Mouse (Mus musculus) activated CD4-positive, CD25-positive, alpha-beta regulatory T cell, adult 4 months (primary cell): ENCODE data around the gene Snapc3. TPM values are rescaled to one million over a fixed set of nuclear protein-coding genes. Genes with fewer than 3 reads are reported as not detected.
A peak's percentile ranks its signal among the peaks of the same experiment; 100 is the strongest.

Source experiments
- ATAC-seq: one replicate; pipeline ENCODE4 v1.8.0; 2017
- polyA plus RNA-seq, 2 experiments: library from polyadenylated mRNA; unstranded; fragments of 100-300 nt; shearing (Covaris generic); gene quantifications; one replicate each; pipeline ENCODE4 v1.2.1; 2017

Gene Snapc3
- 10 to 100 TPM; 47.6 to 48.5 TPM for polyA plus RNA-seq

- peak; percentile 99 for ATAC-seq
Observed at GRCm38 (mm10) chr4:83417160-83417819, at the start of gene Snapc3. TSS of gene Snapc3 (plus strand) at chr4:83417724.

- ATAC-seq: no peak
Observed at GRCm38 (mm10) chr4:83373381-83373780, 44.1 kb upstream of the Snapc3 start.

GRCm38 (mm10) chr4:83375650-83376049 is 41.9 kb upstream of the Snapc3 start:
- peak; percentile 14 for ATAC-seq

DNA sequence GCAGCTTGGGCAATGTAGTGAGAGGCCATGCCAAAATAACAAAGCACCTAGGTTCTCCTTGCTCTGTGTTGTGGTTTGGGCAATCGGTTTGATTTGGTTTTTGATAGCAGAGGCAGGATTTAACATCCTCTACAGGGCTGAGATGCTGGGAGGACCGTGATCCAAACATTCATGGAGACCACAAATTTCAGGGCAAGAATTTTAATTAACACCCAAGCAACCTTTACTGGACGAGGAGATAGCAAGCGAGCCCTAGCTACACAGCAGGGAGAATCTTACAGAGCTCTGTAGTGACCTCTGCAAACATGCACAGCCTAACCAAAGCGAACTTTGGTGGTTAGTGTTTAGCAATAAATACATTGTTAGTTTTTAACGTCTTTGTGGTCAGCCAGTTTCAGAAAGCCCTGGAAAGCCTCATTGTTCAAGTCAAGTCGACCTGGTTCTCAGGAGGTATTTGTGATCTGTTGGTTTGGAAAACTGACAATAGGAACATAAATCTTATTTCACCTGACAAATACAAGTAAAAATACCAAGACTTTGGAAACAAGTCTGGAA is 41.0 kb upstream of the Snapc3 start:
- no peak for ATAC-seq

- no peak for ATAC-seq
Observed at GRCm38 (mm10) chr4:83379036-83379435, 38.5 kb upstream of the Snapc3 start.

DNA sequence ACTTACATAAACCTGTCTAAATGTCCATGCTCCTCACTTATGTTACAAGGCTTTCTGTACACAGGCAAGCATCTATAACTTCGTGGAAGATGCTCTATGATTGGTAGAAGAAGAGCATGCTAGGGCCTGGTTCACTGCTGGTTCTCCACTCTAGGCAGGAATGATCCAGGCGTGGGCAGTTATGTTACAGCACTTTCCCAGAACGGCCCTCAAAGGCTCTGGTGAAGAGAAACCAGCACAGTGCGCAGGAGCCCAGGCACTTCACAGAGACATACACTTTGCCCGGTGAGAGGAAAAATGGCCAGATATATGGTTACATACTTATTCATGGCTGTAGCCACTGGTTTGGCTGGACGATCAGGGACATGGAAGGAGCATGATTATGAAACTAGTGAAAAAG is 37.8 kb upstream of the Snapc3 start:
- ATAC-seq: no peak

DNA sequence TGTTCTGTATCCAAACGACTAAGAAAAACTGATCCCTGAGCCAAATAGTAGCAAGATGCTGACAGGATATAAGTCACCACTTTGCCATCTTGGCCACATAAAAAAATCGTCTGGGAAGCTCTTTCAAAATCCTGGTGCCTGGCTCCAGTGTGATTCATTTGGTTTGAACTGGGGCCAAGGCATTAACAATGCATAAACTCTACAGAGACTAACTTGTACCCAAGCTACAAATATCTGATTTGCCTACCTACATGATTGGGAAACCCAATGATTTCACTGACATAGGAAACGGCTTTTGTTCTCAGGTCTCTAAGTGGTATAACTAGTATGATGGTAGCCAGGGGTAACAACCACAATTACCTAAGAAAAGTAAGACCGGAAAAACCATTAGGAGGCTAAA is 37.3 kb upstream of the Snapc3 start:
- no peak for ATAC-seq

- ATAC-seq: no peak
Observed at GRCm38 (mm10) chr4:83383899-83384490, 33.5 kb upstream of the Snapc3 start.

DNA sequence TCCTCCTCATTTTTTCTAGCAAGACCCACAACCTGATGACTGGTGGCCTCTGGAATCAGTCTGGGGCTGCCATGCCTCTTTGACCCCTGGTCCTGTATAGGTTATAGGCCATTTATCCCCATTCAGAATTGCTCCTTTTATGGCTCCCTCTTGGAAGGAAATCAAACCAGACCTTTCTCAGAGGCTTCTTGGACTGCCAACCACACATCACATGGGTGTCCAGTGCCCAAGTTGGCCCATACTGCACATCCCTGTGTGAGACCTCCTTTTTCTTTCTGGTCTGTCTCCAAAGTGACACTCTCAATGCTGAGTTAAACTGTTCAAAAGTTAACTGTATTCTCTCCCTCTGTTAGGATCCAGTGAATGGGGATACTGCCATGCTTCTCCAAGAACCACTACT is 32.4 kb upstream of the Snapc3 start:
- ATAC-seq: no peak

- no peak for ATAC-seq
Observed at GRCm38 (mm10) chr4:83390551-83390950, 27.0 kb upstream of the Snapc3 start.

DNA sequence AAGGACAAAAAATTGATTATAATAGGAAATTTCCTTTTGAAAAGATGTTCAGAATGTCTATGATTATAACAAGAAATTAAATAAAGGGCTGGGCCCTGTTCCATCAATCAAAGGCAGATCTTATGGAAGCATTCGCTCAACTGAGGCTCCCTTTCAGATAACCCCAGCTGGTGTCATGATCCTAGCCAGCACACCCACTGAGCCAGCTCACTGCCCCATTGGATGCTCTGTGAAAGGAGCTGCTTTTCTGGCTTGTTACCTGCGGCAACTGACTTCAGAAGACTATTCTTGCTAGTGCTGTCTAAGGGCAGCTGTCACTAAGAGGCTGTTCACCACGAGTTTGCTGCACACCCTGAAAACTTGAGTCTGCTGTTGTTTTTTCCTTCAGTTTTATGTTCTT is 25.6 kb upstream of the Snapc3 start:
- ATAC-seq: no peak

DNA sequence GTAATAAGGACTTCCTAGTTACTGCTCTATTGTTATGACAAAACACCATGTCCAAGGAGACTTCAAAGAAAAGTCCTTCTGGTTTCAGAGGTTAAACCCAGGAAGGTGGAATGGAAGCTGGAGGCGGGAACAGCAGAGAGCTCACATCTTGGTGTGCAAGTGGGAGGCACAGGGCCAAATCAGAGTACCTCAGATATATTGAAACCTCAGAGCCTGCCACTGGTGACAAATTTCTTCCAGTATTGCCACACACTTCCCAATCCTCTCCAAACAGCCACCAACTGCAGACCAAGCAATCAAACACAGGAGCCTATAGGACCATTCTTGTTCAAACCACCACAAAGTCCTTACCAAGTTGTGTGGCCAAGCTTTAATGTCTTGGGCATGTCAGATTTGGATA is 23.8 kb upstream of the Snapc3 start:
- ATAC-seq: no peak

GRCm38 (mm10) chr4:83396346-83396745 is 21.2 kb upstream of the Snapc3 start:
- no peak for ATAC-seq

DNA sequence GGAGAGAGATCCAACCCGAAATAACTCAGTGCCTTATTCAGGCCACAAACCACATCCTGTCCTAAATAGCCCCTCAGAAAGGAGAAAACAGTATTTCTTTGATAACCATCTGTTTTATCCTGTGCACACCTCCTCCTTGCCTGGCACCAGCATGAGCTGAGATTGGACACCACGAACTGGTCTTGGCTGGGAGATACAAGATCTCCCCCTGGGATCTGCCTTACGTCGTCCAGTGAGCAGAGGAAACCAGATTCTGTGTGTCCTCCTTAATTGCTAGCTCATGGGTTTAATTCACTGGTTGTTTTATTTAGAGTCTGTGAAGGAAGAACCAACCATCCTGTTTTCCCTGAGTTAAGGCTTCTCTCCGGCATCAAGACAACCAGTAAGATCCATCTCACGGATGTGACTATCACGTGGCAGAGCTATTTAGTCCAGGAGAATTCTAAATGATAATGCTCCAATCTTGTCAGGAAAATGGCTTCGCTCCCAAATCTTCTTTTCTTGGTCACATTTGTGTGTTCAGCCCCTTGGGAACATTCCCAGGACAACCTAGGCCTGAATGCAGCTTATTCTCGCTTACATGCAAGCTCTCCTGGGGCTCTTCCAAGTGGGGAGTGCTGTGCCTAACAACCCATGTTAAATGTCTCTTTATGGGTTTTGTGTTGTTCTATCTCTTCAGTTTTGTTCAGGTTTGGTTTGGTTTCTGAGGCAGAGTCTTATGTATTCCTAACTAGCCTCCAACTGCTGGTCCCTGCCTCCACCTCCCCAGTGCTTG is 20.3 kb upstream of the Snapc3 start:
- no peak for ATAC-seq

- ATAC-seq: no peak
Observed at GRCm38 (mm10) chr4:83398527-83398926, 19.0 kb upstream of the Snapc3 start.

- no peak for ATAC-seq
Observed at GRCm38 (mm10) chr4:83400691-83401595, 16.6 kb upstream of the Snapc3 start.

DNA sequence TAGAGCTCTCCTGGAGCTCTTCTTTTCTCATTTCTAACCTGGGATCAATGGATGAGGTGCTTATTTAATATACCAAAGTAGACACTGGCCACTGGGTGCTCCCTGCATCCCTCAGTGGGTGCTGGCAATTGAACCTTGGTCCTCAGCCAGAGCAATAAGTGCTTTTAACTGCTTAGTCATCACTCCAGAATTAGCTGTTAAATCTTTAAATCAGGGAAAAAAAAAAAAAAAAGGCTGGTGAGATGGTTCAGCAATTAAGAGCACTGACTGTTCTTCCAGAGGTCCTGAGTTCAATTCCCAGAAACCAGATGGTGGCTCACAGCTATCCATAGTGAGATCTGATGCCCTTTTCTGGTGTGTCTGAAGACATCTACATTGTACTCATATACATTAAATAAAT is 15.8 kb upstream of the Snapc3 start:
- no peak for ATAC-seq

- ATAC-seq: no peak
Observed at GRCm38 (mm10) chr4:83407688-83408087, 9.8 kb upstream of the Snapc3 start.

GRCm38 (mm10) chr4:83409867-83410505 is 7.5 kb upstream of the Snapc3 start:
- peak; percentile 32 for ATAC-seq

- ATAC-seq: no peak
Observed at GRCm38 (mm10) chr4:83412060-83412459, 5.5 kb upstream of the Snapc3 start.

DNA sequence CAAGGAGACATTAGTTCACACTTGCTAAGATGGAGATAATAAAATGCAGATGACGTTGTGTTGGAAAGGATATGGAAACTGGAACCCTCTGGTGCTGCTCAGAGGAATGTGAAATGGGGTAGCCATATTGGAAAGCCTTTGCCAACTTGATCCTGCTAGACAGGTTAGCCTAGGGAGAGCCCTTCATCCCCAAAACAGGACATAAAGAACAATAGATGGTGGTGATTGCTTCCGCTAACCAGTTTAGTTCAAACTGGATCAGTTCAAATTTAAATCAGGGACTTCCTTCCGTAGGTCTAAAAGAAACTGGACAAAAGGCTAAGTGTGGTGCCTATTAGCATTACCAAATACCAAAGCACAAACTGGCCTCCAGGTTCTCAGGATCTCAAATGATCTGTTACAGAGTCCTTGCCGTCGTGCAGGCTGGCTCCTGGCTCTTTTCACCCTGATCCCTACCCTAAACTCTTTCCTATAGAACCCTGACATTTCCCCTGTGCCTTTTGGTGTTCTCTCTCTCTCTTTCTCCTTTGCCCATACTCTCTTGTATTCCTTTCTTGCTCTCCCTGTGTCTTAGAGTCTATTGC is 3.2 kb upstream of the Snapc3 start:
- ATAC-seq: no peak

GRCm38 (mm10) chr4:83417820-83418186 is 279 bp downstream of the Snapc3 start:
- no peak for ATAC-seq
